Mouse (Mus musculus) kidney, adult 2 months (tissue): ENCODE measurements around the gene Klhl41. TPM values are rescaled to one million over a fixed set of nuclear protein-coding genes. Genes with fewer than 3 reads are reported as not detected.

Experiments
- DNase-seq: peaks from one replicate; pipeline ENCODE4 v3.0.0; 2021
- H3K27ac ChIP-seq: fragments of 200-500 bp; 2 replicates; pipeline ENCODE4 v1.5.1; 2012; ENCODE audit warnings: low read depth, low read length, control low read depth, inconsistent platforms; ENCODE audit not compliant: insufficient read depth
- H3K27me3 ChIP-seq: fragments of 200-500 bp; replicated peaks from 2 replicates; pipeline ENCODE4 v1.6.1; 2012; ENCODE audit warnings: mild to moderate bottlenecking, moderate library complexity, low read length, inconsistent platforms; ENCODE audit not compliant: control insufficient read depth, insufficient read depth
- H3K36me3 ChIP-seq: fragments of 200-500 bp; 2 replicates; pipeline ENCODE4 v1.6.1; 2012; ENCODE audit warnings: mild to moderate bottlenecking, moderate library complexity, low read length, inconsistent platforms; ENCODE audit not compliant: control insufficient read depth, insufficient read depth
- H3K4me1 ChIP-seq: fragments of 200-500 bp; 2 replicates; pipeline ENCODE4 v1.6.1; 2011; ENCODE audit warnings: low read length; ENCODE audit not compliant: control insufficient read depth, insufficient read depth
- H3K4me3 ChIP-seq: fragments of 200-500 bp; 2 replicates; pipeline ENCODE4 v1.5.1; 2011; ENCODE audit warnings: mild to moderate bottlenecking, low read depth, low read length, control low read depth; ENCODE audit not compliant: insufficient read depth
- CTCF ChIP-seq: fragments of 200-500 bp; conservative IDR thresholded peaks from 2 replicates; pipeline ENCODE4 v1.5.1; 2011; ENCODE audit warnings: low read depth, mild to moderate bottlenecking, control low read depth, low read length, moderate library complexity, mixed read lengths; ENCODE audit not compliant: insufficient read depth, insufficient read length
- POLR2A ChIP-seq: fragments of 200-500 bp; IDR thresholded peaks from one replicate; pipeline ENCODE4 v1.6.1; 2011; ENCODE audit warnings: low read depth, low read length, control low read depth
- WGBS: fragments of 180-500 bp; shearing (Covaris S2); methylation state at CpG from one replicate; pipeline ENCODE4 v1.1.7; 2018; 5-methylcytosine and 5-hydroxymethylcytosine counted together
- polyA plus RNA-seq: library from polyadenylated mRNA; depleted of rRNA; stranded (reverse); fragments of >200 nt; gene quantifications from 2 replicates; pipeline ENCODE4 v1.2.3, GENCODE M21; 2012

Klhl41 gene
- polyA plus RNA-seq, 1 experiment: 1.8 TPM

- peaks cover 5% of the 10 kb centered on the region; the same call in 1 of the 2 replicates for H3K4me1 ChIP-seq
- under 1% methylated on average over 39 of the region's 39 CpGs for WGBS
- H3K4me3 ChIP-seq: peak within 1 kb of the TSS; percentile 70
- TF ChIP-seq CTCF (no peak), POLR2A (peak; percentile 41)
- peak; percentile 96 for DNase-seq
- H3K36me3 ChIP-seq: peaks cover 2% of the 10 kb centered on the region; the same call in 1 of the 2 replicates
- H3K27ac ChIP-seq: peak within 1 kb of the TSS; percentile 80
- no peaks in the 10 kb centered on the region for H3K27me3 ChIP-seq
These were observed 43.2 kb downstream of the Klhl41 start, which contains the start of gene Fastkd1 for GRCm38 (mm10) chr2:69712981-69713625. Gene Fastkd1 (minus strand): TSS chr2:69713516.

GRCm38 (mm10) chr2:69713626-69714014 is 43.7 kb downstream of the Klhl41 start:
- Histone ChIP-seq H3K4me3 (no peak overlapping the region), H3K27ac (no peak overlapping the region), H3K36me3 (peaks cover 2% of the 10 kb centered on the region; the same call in 1 of the 2 replicates), H3K4me1 (peaks cover 5% of the 10 kb centered on the region; the same call in 1 of the 2 replicates), H3K27me3 (no peaks in the 10 kb centered on the region)
- TF ChIP-seq CTCF (no peak), POLR2A (no peak)
- WGBS: 22% methylated on average over 4 of the region's 4 CpGs
- DNase-seq: no peak

GRCm38 (mm10) chr2:69714126-69714525 is 44.2 kb downstream of the Klhl41 start:
- Histone ChIP-seq H3K27me3 (no peaks in the 10 kb centered on the region), H3K4me1 (peaks cover 5% of the 10 kb centered on the region; the same call in 1 of the 2 replicates), H3K36me3 (no peaks in the 10 kb centered on the region; the same call in 1 of the 2 replicates), H3K27ac (no peak overlapping the region), H3K4me3 (no peak overlapping the region)
- no peak for DNase-seq
- TF ChIP-seq CTCF (no peak), POLR2A (no peak)
- 79% methylated on average over 5 of the region's 5 CpGs for WGBS

GRCm38 (mm10) chr2:69716483-69716882 is 46.6 kb downstream of the Klhl41 start:
- 77% methylated on average over 3 of the region's 3 CpGs for WGBS
- no peak overlapping the region for H3K4me3 ChIP-seq
- H3K27ac ChIP-seq: no peak overlapping the region
- TF ChIP-seq POLR2A (no peak), CTCF (no peak)
- H3K4me1 ChIP-seq: peaks cover 5% of the 10 kb centered on the region; the same call in 1 of the 2 replicates
- no peaks in the 10 kb centered on the region for H3K36me3 ChIP-seq
- no peaks in the 10 kb centered on the region for H3K27me3 ChIP-seq
- DNase-seq: no peak

- DNase-seq: no peak
- TF ChIP-seq CTCF (no peak), POLR2A (no peak)
These were observed 49.2 kb downstream of the Klhl41 start for GRCm38 (mm10) chr2:69719121-69719520.

GRCm38 (mm10) chr2:69722273-69722649 is 52.3 kb downstream of the Klhl41 start, which contains the start of gene Ppig:
Gene Ppig (plus strand): TSS chr2:69722545.
- H3K36me3 ChIP-seq: no peaks in the 10 kb centered on the region
- TF ChIP-seq CTCF (no peak), POLR2A (no peak)
- H3K4me3 ChIP-seq: peak within 1 kb of the TSS; percentile 69
- H3K27me3 ChIP-seq: no peaks in the 10 kb centered on the region
- 4% methylated on average over 12 of the region's 12 CpGs for WGBS
- peak within 1 kb of the TSS; percentile 95 for H3K27ac ChIP-seq
- peaks cover 6% of the 10 kb centered on the region; the same call in 1 of the 2 replicates for H3K4me1 ChIP-seq
- no peak for DNase-seq

More at GRCm38 (mm10) chr2:69719121-69719520, 49.2 kb downstream of the Klhl41 start:
- Histone ChIP-seq H3K27ac (no peak overlapping the region), H3K4me3 (no peak overlapping the region), H3K27me3 (no peaks in the 10 kb centered on the region), H3K36me3 (no peaks in the 10 kb centered on the region), H3K4me1 (peaks cover 2% of the 10 kb centered on the region; the same call in 1 of the 2 replicates)
- 86% methylated on average over 1 of the region's 1 CpGs for WGBS
